Mouse (Mus musculus) ES-E14 (cell line): ENCODE data around the gene Slc35f1.

Experiments used
- HCFC1 ChIP-seq: IDR thresholded peaks from 2 replicates; pipeline ENCODE4 v1.6.1; 2012; ENCODE audit warnings: low read length, inconsistent platforms, borderline replicate concordance; ENCODE audit not compliant: insufficient read depth
- MAFK ChIP-seq: IDR thresholded peaks from 2 replicates; pipeline ENCODE4 v1.6.1; 2014; ENCODE audit warnings: mild to moderate bottlenecking, low read depth, low read length, inconsistent platforms; ENCODE audit not compliant: insufficient read depth
- ZC3H11A ChIP-seq: IDR thresholded peaks from 2 replicates; pipeline ENCODE4 v1.6.1; 2012; ENCODE audit warnings: low read depth, mild to moderate bottlenecking, inconsistent platforms, low read length, borderline replicate concordance
- ZNF384 ChIP-seq: IDR thresholded peaks from 2 replicates; pipeline ENCODE4 v1.6.1; 2012; ENCODE audit warnings: low read depth, low read length, inconsistent platforms

DNA sequence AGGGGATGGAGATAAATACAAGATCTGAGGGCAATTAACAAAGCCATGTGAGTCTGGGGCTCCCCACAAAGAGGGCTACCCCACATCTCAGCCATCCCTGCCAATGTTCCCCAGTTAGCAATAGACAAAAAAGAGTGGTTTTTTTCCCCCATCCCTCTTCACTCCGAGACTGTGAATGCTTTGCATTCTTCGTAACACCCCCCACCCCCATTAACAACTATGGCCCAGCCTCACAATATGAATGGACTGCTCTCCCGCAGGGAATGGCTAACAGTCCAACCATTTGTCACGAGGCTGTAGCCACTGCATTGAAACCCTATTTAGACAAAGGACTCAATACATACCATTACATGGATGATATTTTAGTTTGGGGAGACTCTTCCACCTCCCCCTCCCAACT is 338.1 kb downstream of the Slc35f1 start:
- TF ChIP-seq MAFK (no peak), ZC3H11A (no peak), ZNF384 (no peak), HCFC1 (no peak)
